In the genomic region with DNA sequence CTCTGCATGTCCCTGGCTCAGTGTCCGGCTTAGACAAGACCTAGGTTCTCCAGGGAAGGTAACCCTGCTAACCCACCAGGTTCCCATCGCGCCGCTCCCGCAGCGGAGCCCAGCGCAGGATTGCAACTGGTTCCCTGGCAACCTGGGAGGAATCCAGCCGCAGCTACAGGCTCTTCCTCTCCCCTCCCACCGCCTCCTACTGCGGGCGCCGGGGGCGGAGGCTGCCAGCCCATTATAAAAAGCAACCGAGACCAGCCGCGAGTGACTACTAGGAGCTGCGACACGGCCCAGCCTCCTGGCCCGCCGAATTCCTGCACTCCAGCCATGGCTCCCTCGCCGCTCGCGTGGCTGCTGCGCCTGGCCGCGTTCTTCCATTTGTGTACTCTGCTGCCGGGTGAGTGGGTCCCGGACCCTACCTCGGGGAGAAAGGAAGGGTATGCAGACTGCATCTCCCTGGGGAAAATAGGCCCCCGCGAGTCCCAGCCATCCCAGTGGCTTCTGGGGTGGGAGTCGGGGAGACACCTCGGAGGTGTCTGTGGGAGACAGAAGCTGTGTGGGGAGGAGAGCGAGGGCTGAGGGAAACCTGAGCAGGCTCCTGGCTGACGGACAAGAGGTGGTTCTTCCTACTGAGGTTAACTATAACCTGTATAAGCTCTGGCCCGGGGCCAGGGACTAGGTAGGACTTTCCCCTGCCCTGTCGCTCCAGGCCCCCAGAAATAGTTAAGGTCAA, we compare ENCODE assay signal across 8 mouse cellular contexts. TPM values are rescaled to one million over a fixed set of nuclear protein-coding genes. Genes with fewer than 3 reads are reported as not detected.
DNase-seq lines count a peak whose midpoint lies in the region; ATAC-seq and TF ChIP-seq lines count a peak whose summit lies in the region.

TSS of gene Cx3cl1 (plus strand) at position 69 of the 730 bp plus-strand sequence.

- peak within 1 kb of the TSS; percentile 49 for H3K9ac ChIP-seq in hindbrain, embryonic 11.5 days (ENCODE audit: low read depth, low read length)
- H3K9ac ChIP-seq in lung, embryonic 15.5 days = peak within 1 kb of the TSS; percentile 37

- H3K4me1 ChIP-seq in hindbrain, embryonic 11.5 days (replicated peaks; ENCODE audit: control insufficient read depth, insufficient read depth, low read length) = peaks cover 16% of the 10 kb centered on the region
- peaks cover 26% of the 10 kb centered on the region for H3K4me1 ChIP-seq in lung, embryonic 15.5 days

- under 1% methylated on average over 38 of the region's 38 CpGs for WGBS in hindbrain, embryonic 11.5 days
- WGBS in lung, embryonic 15.5 days = 3% methylated on average over 38 of the region's 38 CpGs

- H3K9me3 ChIP-seq in hindbrain, embryonic 11.5 days (ENCODE audit: control insufficient read depth, low read length) = no peaks in the 10 kb centered on the region
- H3K9me3 ChIP-seq in lung, embryonic 15.5 days = no peaks in the 10 kb centered on the region

- H3K36me3 ChIP-seq in hindbrain, embryonic 11.5 days (ENCODE audit: control insufficient read depth, insufficient read depth, low read length) = no peaks in the 10 kb centered on the region
- H3K36me3 ChIP-seq in lung, embryonic 15.5 days = no peaks in the 10 kb centered on the region

- H3K4me3 ChIP-seq in hindbrain, embryonic 11.5 days (ENCODE audit: low read depth, low read length) = peak within 1 kb of the TSS; percentile 43
- peak within 1 kb of the TSS; percentile 43 for H3K4me3 ChIP-seq in lung, embryonic 15.5 days

- no peak for TF ChIP-seq CTCF in Patski (IDR thresholded peaks at IDR 0.05)

- peak; percentile 80 for ATAC-seq in Patski
- peak; percentile 90 for ATAC-seq in hindbrain, embryonic 11.5 days (ENCODE audit: low FRiP score)
- ATAC-seq in lung, embryonic 15.5 days (ENCODE audit: borderline replicate concordance, extremely low read depth, low FRiP score, low TSS enrichment) = peak; percentile 83

- no peaks in the 10 kb centered on the region for H3K27me3 ChIP-seq in Patski
- H3K27me3 ChIP-seq in hindbrain, embryonic 11.5 days (ENCODE audit: control insufficient read depth, insufficient read depth, low read length) = peaks cover 15% of the 10 kb centered on the region
- peaks cover 37% of the 10 kb centered on the region for H3K27me3 ChIP-seq in lung, embryonic 15.5 days

- H3K27ac ChIP-seq in hindbrain, embryonic 11.5 days (ENCODE audit: low read depth, low read length) = no peak within 1 kb of the TSS
- H3K27ac ChIP-seq in lung, embryonic 15.5 days = peak within 1 kb of the TSS; percentile 71

- DNase-seq in Patski (ENCODE audit: low read depth, low spot score) = peak; percentile 55
- DNase-seq in cerebellum, postnatal 25 days = peak; percentile 78
- peak; percentile 83 to 85 for DNase-seq in frontal cortex, postnatal 25 days (ENCODE audit: low spot score in 2 of 2)
- peak; percentile 84 for DNase-seq in hindbrain, embryonic 11.5 days (ENCODE audit: low spot score)
- DNase-seq in layer of hippocampus, postnatal 10 days (ENCODE audit: low spot score in 2 of 2) = peak; percentile 81 to 87
- DNase-seq in retina, postnatal 1 day = peak; percentile 85
- DNase-seq in spleen, postnatal 14 days (ENCODE audit: low spot score in 2 of 2) = no peak

- in situ Hi-C loops in Patski (cut with MboI; ENCODE audit: low pct_unique_long_range_greater_than_20kb) = no loop called here

- CTCF ChIA-PET in Patski (lab: Charles Lee) = interaction anchor here (0.8 to 2.6 kb wide), 8 partner anchors 9 to 60 kb away, joined by 3 to 12 read pairs (median 4); partner anchors contain the start of gene Ccl17

- POLR2A ChIA-PET in Patski (lab: Charles Lee) = interaction anchor here (0.7 to 1.8 kb wide), 5 partner anchors 9 to 18 kb away, joined by 3 to 8 read pairs (median 3); no protein-coding TSS in a partner anchor

- peak within 1 kb of the TSS; percentile 77 for H3K4me2 ChIP-seq in hindbrain, embryonic 11.5 days (replicated peaks; ENCODE audit: low read depth, low read length)
- H3K4me2 ChIP-seq in lung, embryonic 15.5 days = peak within 1 kb of the TSS; percentile 80

RNA-seq across cellular contexts. Expression of gene Cx3cl1, which starts in this region (rescaled TPM):
- polyA plus RNA-seq in Patski (2021) = 38.7 TPM
- 9.9 and 10.9 TPM in 2 replicates for polyA plus RNA-seq in hindbrain, embryonic 11.5 days (2014; fragmentation: Nextera tagmentation; extraction: Ambion mirVana)
- total RNA-seq in layer of hippocampus, postnatal 10 days (2021) = 100 to 1,000 TPM; 348 to 361 TPM
- 6.2 and 8.3 TPM in 2 replicates for polyA plus RNA-seq in lung, embryonic 15.5 days (2015; fragmentation: Nextera tagmentation; extraction: Ambion mirVana)

Comparison
In these comparisons a context has a peak if more than half of its experiments do, and no peak if none do; other contexts are left out.
1. DNase-seq: peak in Patski (single experiment), cerebellum, postnatal 25 days (2 of 2), frontal cortex, postnatal 25 days (2 of 2), hindbrain, embryonic 11.5 days (single experiment), layer of hippocampus, postnatal 10 days (2 of 2) and retina, postnatal 1 day (single experiment); none in spleen, postnatal 14 days (0 of 2).
2. Peak in every context shown above with its lines, with median percentiles within 50 percentile points of each other: ATAC-seq.